Mouse (Mus musculus) heart, adult 2 months (tissue): ENCODE data around the gene Elp4.

Experiments
- CTCF ChIP-seq: fragments of 200-600 bp; IDR thresholded peaks from 2 replicates; pipeline ENCODE4 v1.8.1; 2022; ENCODE audit warnings: antibody characterized with exemption, mild to moderate bottlenecking, moderate library complexity
- EP300 ChIP-seq: fragments of 200-500 bp; IDR thresholded peaks from 2 replicates; pipeline ENCODE4 v1.6.1; 2011; ENCODE audit warnings: low read depth, low read length, control low read depth; ENCODE audit not compliant: insufficient read depth
- POLR2A ChIP-seq: fragments of 200-500 bp; IDR thresholded peaks from 2 replicates; pipeline ENCODE4 v1.6.1; 2011; ENCODE audit warnings: mild to moderate bottlenecking, low read depth, low read length, control low read depth; ENCODE audit not compliant: insufficient read depth

- TF ChIP-seq POLR2A = no peak
- no peak for TF ChIP-seq EP300
- TF ChIP-seq CTCF = no peak
Observed at GRCm38 (mm10) chr2:105800694-105801093, 103.7 kb downstream of the Elp4 start.
